Mouse (Mus musculus): ENCODE results near the gene Zfyve19.

Zfyve19 gene

GRCm38 (mm10) chr2:119254976-119255375 is 46.6 kb downstream of the Zfyve19 start:
- no peak for DNase-seq

DNA sequence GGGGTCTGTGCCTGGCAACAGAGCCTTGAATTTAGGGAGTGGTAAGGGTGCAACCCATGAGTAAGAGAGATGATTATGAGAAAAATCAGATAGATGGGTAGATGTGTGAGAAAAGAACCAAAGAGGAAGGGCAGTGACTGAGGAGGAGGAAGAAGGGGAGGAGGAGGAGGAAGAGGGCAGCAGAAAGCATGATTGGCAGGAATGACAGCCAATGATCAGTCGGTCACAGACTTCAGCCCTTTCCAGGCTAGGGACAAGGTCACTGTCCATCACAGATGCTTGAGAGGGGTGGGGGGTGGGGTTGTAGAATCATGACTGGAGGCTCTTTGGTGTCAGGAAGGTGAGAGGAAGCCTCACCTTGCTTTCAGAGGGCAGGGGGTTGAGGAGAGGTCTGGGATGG is 52.1 kb downstream of the Zfyve19 start:
- DNase-seq, result no peak

DNA sequence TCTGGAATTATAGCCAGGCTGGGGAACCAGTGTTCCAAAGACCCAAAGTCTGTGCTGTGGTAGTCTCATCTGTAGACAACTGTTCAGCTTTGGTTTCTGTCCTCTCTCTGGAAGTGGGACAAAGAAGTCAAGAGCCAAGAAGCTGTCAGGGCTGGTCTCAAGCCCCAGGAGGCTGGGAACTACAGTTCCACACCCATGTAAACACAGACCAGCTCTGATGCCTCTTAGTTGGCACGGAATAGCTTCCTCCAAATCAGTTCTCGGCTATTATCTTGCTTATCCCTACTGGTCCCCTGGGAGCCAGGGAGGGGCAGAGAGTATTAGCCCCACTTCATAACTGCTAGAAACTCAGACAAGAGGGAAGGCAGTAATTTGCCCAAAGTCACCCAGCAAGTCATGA is 52.9 kb downstream of the Zfyve19 start:
- DNase-seq, result no peak

DNA sequence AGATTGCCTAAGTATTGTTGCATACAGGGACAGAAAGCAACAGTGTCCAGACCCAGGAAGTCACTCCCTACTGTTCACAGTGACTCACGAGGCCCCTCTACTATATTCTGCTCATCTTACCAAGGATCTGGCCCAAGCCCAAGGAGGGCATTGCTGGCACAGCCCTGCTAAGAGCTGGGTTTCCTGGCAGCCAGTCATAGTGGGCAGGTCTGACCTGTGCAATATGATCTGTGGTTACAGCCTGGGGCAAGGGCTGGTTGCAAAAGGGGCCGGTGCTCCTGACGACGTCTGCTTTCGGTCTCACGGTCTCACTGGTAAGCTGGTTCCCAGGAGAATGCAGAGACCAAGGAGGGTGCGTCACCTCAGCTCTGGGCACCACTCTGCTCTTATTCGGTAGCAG is 54.6 kb downstream of the Zfyve19 start:
- DNase-seq, result peak; percentile 23

- no peak for DNase-seq
These were observed 55.4 kb downstream of the Zfyve19 start for GRCm38 (mm10) chr2:119263813-119264212.
